Mouse (Mus musculus): ENCODE results near the gene Palld. TPM values are rescaled to one million over a fixed set of nuclear protein-coding genes. Genes with fewer than 3 reads are reported as not detected.
A peak's percentile ranks its signal among the peaks of the same experiment; 100 is the strongest.

Palld gene
- polyA plus RNA-seq, 1 experiment from 2014 or later = 71.1 TPM

DNA sequence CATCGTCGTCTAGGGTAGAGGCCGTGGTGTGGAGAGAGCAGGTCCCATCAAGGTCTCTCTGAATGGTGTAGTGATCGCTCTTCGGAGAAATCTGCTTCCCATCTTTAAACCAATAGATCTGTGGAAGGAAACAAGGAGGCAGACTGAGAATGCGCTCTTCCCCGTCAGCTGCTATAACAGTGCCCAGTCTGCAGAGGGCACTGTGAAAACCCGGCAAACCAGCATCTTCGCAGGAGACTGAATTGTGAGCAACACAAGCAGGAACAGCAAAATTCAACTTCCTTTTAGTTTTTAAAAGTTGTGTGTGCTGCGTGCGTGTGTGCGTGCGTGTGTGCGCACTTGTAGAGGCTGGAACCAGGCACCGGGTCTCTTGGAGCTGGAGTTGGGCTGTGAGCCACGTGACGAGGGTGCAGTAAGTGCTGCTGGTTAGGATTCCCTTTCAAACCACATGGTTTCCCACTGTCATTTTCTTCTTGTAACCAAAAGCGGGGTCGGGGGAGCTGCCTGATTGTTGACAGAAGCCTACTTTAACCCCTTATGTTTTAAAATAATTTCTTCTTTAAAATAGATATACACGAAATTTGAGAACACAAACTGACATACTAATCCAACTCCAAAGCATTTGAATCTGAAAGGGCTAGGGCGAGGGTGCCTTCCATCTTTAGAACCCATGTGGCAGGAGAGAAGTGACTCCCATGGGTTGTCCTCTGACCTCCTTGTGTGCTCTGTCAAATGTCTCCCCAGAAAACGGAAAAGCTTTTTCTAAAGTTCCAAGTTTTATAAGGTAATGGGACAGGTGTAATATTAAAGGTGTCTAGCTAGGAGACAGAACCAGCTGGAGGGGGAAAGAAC, 370.3 kb downstream of the Palld start:
- WGBS = 70% methylated on average over 22 of the region's 22 CpGs
- no peak for DNase-seq (ENCODE audit: low spot score)
- Histone ChIP-seq H3K4me3 (no peak overlapping the region), H3K4me1 (0 out of 2 replicates have a peak, but pooled peaks cover 7% of the 10 kb centered on the region), H3K9me3 (replicated peaks) (no peaks in the 10 kb centered on the region), H3K27me3 (ENCODE audit: low read depth, poor library complexity, severe bottlenecking) (no peaks in the 10 kb centered on the region), H3K36me3 (peaks cover 95% of the 10 kb centered on the region), H3K27ac (no peak overlapping the region)

DNA sequence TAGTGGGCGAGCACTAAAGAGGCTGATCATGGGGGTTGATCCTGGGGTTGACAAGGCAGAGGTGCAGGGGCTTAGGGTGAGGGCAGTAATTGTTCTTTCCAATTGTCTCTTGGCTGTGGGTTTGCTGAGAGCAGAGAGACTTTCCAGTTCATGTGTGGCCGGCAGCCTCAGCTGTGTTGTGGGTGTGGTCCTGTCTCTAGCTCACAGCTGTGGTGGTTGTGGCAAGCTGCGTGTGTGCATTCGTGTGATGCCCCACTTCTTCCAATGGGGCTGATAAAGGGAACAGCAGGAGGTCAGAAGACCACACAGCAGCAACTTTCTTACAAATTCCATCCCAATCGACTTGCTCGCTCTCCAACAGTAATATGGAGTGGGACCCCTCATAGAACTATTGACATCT, 373.8 kb downstream of the Palld start:
- 0 out of 2 replicates have a peak, but pooled peaks cover 3% of the 10 kb centered on the region for H3K4me1 ChIP-seq
- H3K4me3 ChIP-seq = no peak overlapping the region
- H3K9me3 ChIP-seq (replicated peaks) = no peaks in the 10 kb centered on the region
- H3K27me3 ChIP-seq (ENCODE audit: low read depth, poor library complexity, severe bottlenecking) = no peaks in the 10 kb centered on the region
- H3K36me3 ChIP-seq = peaks cover 89% of the 10 kb centered on the region
- 96% methylated on average over 6 of the region's 6 CpGs for WGBS
- DNase-seq (ENCODE audit: low spot score) = no peak
- no peak overlapping the region for H3K27ac ChIP-seq

DNA sequence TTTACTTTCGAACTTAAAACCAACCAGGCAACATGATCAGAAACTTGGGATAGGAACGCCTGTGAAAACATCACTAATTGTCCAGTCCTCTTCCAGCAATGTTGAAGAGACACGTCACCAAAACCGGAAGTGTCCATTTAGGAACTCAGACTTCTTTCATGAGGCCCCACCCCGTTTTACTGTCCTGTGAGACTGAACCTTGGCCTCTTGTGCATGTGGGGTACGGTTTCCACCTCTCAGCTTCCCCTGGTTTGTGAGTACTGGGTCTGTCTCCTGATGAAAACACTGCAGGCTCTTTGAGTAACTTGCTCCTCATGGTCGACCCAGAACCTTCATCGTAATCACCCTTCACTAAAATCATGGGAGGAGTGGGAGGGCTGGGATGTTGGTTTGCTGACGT, 374.3 kb downstream of the Palld start:
- Histone ChIP-seq H3K9me3 (replicated peaks) (no peaks in the 10 kb centered on the region), H3K4me3 (no peak overlapping the region), H3K27ac (no peak overlapping the region), H3K36me3 (peaks cover 89% of the 10 kb centered on the region), H3K27me3 (ENCODE audit: low read depth, poor library complexity, severe bottlenecking) (no peaks in the 10 kb centered on the region), H3K4me1 (no peaks in the 10 kb centered on the region)
- WGBS = 95% methylated on average over 9 of the region's 9 CpGs
- no peak for DNase-seq (ENCODE audit: low spot score)

DNA sequence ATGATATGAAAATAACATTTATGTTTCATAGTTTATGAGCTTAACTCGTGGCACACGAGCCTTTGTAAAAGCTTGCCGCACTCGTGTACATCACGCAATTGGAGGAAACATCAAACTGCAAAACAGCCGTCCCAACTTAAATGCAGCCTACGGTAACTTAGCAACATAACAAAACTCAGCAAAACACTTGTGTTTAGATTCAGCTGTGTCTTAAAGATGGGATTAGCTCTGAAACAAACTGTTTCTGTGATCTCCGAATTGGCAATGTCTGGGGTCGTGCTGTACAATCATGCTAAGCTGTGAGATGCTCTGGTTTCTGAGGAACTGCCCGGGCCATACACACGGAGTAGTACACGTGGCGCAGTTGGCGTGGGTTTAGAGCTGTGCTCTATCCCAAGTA, 375.5 kb downstream of the Palld start:
- H3K9me3 ChIP-seq (replicated peaks) = no peaks in the 10 kb centered on the region
- H3K27ac ChIP-seq = no peak overlapping the region
- no peaks in the 10 kb centered on the region for H3K4me1 ChIP-seq
- peaks cover 87% of the 10 kb centered on the region for H3K36me3 ChIP-seq
- DNase-seq (ENCODE audit: low spot score) = no peak
- H3K27me3 ChIP-seq (ENCODE audit: low read depth, poor library complexity, severe bottlenecking) = no peaks in the 10 kb centered on the region
- H3K4me3 ChIP-seq = no peak overlapping the region
- WGBS = 94% methylated on average over 14 of the region's 14 CpGs

DNA sequence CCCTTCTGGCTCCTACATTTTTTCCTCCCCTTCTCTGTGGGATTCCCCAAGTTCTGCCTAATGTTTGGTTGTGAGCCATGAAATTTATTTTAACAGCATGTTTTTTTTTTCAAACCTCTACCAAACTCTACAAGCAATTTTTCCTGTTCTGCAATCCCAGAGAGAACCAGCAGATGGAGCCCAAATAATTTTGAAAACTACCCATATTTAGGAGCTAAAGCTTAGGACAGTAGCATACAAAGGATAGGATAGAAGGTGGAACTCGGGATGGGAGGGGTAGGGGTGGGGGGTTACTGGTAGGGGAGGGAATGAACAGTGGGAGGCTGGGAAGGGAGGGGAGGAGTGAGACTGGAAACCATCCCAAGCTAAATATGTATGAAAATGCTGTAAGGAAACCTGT, 380.4 kb downstream of the Palld start:
- H3K27me3 ChIP-seq (ENCODE audit: low read depth, poor library complexity, severe bottlenecking) = no peaks in the 10 kb centered on the region
- H3K4me1 ChIP-seq = no peaks in the 10 kb centered on the region
- WGBS = 21% methylated on average over 1 of the region's 1 CpGs
- no peak overlapping the region for H3K4me3 ChIP-seq
- H3K36me3 ChIP-seq = peaks cover 79% of the 10 kb centered on the region
- H3K27ac ChIP-seq = no peak overlapping the region
- no peak for DNase-seq (ENCODE audit: low spot score)
- H3K9me3 ChIP-seq (replicated peaks) = no peaks in the 10 kb centered on the region

DNA sequence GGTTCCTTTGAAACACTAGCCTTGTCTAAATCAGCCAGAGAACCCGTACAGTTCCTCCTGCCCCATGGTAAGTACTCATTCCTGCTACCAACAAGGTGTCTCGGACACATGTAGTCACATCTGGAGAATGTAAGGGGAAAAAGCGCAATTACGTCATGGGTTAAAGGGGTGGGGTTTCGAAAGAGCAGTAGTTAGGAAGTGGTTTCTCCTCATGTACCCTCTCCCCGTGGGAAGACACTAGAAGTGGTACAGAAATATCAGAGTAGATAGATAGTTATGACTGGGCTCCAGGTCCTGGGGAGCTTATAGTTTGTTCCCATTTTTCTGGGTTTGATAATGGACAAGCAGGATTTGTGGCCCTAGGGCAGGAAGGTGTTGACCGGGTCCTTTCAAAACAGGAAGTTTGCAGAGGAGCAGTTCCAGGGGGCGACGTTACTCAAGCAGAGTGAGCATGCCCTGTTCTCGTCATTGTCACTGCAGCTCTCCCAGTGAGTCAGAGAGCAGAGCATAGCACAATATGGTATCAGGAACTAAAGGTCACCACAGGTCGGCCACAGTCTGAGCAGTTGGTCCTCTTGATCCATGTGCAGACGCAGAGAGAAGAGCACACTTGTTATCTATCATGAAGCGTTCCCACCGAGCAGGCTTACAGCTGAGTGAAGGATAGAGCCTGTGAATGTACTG, 384.8 kb downstream of the Palld start:
- 81% methylated on average over 14 of the region's 14 CpGs for WGBS
- Histone ChIP-seq H3K27me3 (ENCODE audit: low read depth, poor library complexity, severe bottlenecking) (no peaks in the 10 kb centered on the region), H3K4me3 (no peak overlapping the region), H3K4me1 (peaks cover 3% of the 10 kb centered on the region; the same call in 1 of the 2 replicates), H3K36me3 (peaks cover 82% of the 10 kb centered on the region), H3K27ac (no peak overlapping the region), H3K9me3 (replicated peaks) (no peaks in the 10 kb centered on the region)
- DNase-seq (ENCODE audit: low spot score) = no peak

DNA sequence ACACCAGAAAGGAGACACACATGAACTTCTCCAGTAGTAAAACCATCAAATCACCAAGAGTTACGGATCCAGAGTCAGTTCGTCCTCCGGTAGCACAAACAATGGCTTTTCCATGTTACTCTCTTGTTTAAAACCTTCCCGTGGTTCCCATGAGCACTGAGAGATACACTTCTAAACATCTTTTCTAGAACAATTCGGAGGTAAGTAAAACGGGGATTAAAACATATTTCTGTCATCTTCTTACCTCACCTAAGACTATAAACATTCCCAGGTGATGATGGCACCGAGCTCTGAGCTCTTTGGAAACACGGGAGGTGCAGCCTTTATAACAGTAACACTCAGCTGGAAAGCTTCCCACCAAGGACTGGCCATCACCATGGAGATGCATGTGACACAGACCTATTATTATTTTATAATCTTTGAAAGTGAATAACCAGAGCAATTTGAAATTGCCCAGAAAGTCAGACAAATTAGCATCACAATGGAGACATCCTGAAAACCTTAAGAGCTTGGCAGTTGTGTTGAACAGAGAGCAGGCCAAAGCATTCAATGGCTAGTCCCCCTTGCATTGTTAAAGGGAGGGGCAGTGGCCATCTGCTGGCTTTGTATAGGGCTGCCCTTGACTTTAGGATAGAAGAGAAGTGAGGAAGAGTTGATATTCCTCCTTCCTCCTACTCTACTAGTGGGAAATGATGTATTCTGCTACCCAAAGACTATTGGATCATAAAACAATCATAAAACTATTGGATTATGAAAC, 385.6 kb downstream of the Palld start:
- Histone ChIP-seq H3K27me3 (ENCODE audit: low read depth, poor library complexity, severe bottlenecking) (no peaks in the 10 kb centered on the region), H3K27ac (no peak overlapping the region), H3K4me1 (peaks cover 3% of the 10 kb centered on the region; the same call in 1 of the 2 replicates), H3K9me3 (replicated peaks) (no peaks in the 10 kb centered on the region), H3K4me3 (no peak overlapping the region), H3K36me3 (peaks cover 85% of the 10 kb centered on the region)
- WGBS = 89% methylated on average over 8 of the region's 8 CpGs
- no peak for DNase-seq (ENCODE audit: low spot score)

DNA sequence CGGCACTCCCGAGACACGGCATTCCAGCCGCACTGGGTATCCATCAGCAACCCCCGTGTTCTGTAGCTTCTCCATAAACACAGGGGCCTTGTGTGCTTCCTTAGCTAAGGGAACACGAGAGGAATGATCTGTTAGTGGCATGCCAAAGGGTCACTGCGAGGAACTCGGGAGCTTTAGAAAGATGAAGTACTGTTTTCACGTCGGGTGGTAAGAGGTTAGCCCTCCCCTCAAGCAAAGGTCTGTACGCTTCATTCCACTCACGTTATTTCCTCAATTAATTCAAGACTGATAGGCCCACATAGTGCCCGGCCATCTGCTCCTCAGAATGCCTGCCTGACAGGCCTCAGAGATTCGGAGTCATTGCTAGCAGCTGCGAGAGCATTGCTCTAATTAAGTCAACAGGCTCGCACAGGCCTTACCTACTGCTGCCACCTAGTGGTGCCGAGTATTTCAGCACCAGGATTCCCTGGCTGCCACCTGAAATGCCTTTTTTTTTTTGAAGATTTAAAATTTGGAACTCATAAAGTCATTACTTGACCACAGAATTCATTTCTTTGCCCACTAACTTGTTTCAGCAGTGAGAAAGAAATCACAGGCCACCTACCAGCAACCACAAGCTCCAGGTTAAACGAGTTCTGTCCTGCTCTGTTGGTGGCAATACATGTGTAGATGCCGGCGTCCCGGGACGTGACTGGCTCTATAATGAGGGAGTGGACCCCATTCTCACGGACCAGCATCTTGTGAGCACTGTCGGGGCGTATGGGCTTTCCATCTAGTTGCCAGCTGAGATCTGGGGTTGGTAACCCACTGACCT, 386.4 kb downstream of the Palld start:
- 53% methylated on average over 25 of the region's 25 CpGs for WGBS
- Histone ChIP-seq H3K27ac (no peak overlapping the region), H3K4me3 (no peak overlapping the region), H3K4me1 (peaks cover 3% of the 10 kb centered on the region; the same call in 1 of the 2 replicates), H3K36me3 (peaks cover 84% of the 10 kb centered on the region), H3K27me3 (ENCODE audit: low read depth, poor library complexity, severe bottlenecking) (no peaks in the 10 kb centered on the region), H3K9me3 (replicated peaks) (no peaks in the 10 kb centered on the region)
- DNase-seq (ENCODE audit: low spot score) = peak; percentile 83

DNA sequence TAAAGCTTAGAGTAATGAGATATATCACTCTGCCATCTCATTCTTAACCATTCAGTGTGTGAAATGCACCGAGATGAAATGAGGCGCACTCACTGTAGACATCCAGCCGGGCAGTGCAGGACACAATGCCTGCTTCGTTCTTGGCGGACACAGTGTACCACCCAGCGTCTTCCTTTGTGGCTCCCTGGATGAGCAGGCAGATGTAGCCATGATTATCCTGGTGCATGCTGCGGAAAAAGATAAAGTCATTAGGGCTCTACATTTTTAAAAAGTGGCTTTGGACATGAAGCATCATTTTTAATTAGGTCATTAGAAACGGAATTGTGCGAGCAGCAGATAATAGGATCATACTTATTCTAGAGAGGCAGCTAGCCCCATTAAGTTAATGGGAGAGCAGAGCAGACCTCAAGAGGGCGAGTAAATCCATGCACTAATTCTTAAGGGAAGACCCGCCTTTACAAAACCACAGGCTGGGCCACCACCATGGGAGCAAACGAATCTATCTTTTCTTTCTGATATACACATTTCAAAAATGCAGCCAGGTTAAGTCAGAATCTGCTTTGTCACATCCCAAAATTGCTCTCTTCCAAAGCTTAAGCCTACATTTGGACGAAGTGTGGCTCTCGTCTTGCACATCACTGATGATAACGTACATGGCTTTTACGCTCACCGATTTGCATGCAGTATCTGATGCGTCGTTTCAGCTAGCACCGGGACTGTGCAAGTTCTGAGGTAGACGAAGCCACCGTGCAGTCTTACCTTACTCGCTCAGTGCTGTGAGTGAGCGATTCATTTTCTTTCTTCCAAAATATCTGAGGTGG, 387.2 kb downstream of the Palld start:
- Histone ChIP-seq H3K27me3 (ENCODE audit: low read depth, poor library complexity, severe bottlenecking) (no peaks in the 10 kb centered on the region), H3K9me3 (replicated peaks) (no peaks in the 10 kb centered on the region), H3K4me1 (peaks cover 3% of the 10 kb centered on the region; the same call in 1 of the 2 replicates), H3K36me3 (peaks cover 89% of the 10 kb centered on the region), H3K27ac (no peak overlapping the region), H3K4me3 (no peak overlapping the region)
- no peak for DNase-seq (ENCODE audit: low spot score)
- WGBS = 94% methylated on average over 24 of the region's 24 CpGs

DNA sequence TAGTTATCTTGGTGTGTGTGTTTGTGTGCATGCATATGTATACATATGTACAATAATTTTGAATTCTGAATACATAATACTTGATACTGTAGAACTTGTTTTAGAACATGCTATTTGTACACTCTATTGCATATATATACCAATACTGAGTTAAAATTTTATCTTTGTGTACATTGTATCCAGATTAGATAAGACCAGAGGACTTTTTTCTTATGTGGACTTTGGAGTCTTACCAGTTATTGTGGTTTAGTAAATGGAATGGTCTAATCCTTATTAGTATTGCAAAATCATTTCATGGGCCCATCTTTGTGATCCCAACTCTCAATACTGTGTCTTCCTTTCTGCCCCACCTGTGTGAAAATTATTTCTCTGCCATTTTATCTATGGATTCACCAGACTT, 400.2 kb downstream of the Palld start:
- no peaks in the 10 kb centered on the region for H3K4me1 ChIP-seq
- H3K9me3 ChIP-seq (replicated peaks) = no peaks in the 10 kb centered on the region
- H3K4me3 ChIP-seq = no peak overlapping the region
- no peak for DNase-seq (ENCODE audit: low spot score)
- no peaks in the 10 kb centered on the region for H3K27me3 ChIP-seq (ENCODE audit: low read depth, poor library complexity, severe bottlenecking)
- no peak overlapping the region for H3K27ac ChIP-seq
- peaks cover 14% of the 10 kb centered on the region for H3K36me3 ChIP-seq

DNA sequence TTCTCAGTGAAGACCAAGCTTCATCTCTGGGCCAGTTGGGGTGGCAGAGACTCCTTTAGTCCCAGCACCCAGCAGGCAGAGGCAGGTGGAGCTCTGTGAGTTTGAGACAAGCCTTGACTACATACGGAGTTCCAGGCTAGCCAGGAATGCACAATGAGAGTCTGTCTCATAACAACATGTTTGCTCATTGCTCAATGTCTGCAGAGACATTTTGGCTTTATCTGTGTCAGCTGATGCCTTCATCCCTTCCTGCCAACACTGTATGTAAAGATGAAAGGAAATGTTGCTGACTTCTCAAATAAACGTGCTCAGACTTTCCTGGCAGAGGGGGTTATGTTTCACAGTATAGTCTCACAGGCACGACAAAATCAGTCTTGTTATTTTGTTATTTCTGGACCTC, 401.6 kb downstream of the Palld start:
- Histone ChIP-seq H3K4me3 (no peak overlapping the region), H3K27me3 (ENCODE audit: low read depth, poor library complexity, severe bottlenecking) (no peaks in the 10 kb centered on the region), H3K4me1 (no peaks in the 10 kb centered on the region), H3K9me3 (replicated peaks) (no peaks in the 10 kb centered on the region), H3K27ac (no peak overlapping the region), H3K36me3 (peaks cover 23% of the 10 kb centered on the region)
- 83% methylated on average over 3 of the region's 3 CpGs for WGBS
- no peak for DNase-seq (ENCODE audit: low spot score)

DNA sequence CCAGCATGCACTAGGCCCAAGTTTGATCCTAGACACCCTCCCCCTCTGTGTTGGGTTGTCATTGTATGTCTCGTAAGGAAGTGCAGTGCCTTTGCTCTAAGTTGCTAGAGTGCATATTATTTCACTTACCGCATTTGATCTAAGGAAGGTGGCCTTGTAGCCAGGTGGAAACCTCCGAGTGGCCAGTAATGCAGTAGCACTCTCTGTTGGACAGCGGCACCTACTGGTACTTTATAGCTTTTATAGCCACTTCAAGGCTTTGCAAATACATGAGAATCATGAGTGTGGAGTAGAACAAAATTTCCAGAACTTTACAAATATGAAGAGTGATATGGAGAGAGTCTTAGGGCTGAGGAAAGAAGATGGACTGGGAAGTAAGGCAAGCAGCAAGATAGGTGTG, 403.5 kb downstream of the Palld start:
- 63% methylated on average over 4 of the region's 4 CpGs for WGBS

More for the DNA sequence above, 403.5 kb downstream of the Palld start:
- no peaks in the 10 kb centered on the region for H3K27me3 ChIP-seq (ENCODE audit: low read depth, poor library complexity, severe bottlenecking)
- no peak overlapping the region for H3K27ac ChIP-seq
- peaks cover 25% of the 10 kb centered on the region for H3K36me3 ChIP-seq
- no peak for DNase-seq (ENCODE audit: low spot score)
- no peak overlapping the region for H3K4me3 ChIP-seq
- no peaks in the 10 kb centered on the region for H3K9me3 ChIP-seq (replicated peaks)
- no peaks in the 10 kb centered on the region for H3K4me1 ChIP-seq
